Mouse (Mus musculus) megakaryocyte-erythroid progenitor cell, adult 5-6 weeks (primary cell): ENCODE data around the gene Tspyl2. TPM values are rescaled to one million over a fixed set of nuclear protein-coding genes. Genes with fewer than 3 reads are reported as not detected.
"Not testable (repeated sequence)": the region's sequence is repeated elsewhere in the genome, so short reads cannot be mapped to it uniquely, and the experiment has no call there.

Experiments
- ATAC-seq: replicated peaks from 2 replicates; pipeline ENCODE4 v1.8.0; 2016; ENCODE audit warnings: mild to moderate bottlenecking, inconsistent platforms; ENCODE audit not compliant: severe bottlenecking, poor library complexity, low FRiP score, low TSS enrichment
- total RNA-seq, 2 experiments: library from RNA; stranded (forward) in 1 of 2; stranded (reverse) in 1 of 2; fragments of 200-1000, 215-1000 nt in 1 of 2; fragments of >200 nt in 1 of 2; fragmentation: Nextera tagmentation in 1 of 2; gene quantifications; 2 replicates each; pipeline ENCODE4 v1.2.3; 2014 to 2017

Gene Tspyl2
- total RNA-seq (2014; fragmentation: Nextera tagmentation) (8.2 and 9.3 TPM in 2 replicates), total RNA-seq (2017) (14.0 and 33.9 TPM in 2 replicates)

DNA sequence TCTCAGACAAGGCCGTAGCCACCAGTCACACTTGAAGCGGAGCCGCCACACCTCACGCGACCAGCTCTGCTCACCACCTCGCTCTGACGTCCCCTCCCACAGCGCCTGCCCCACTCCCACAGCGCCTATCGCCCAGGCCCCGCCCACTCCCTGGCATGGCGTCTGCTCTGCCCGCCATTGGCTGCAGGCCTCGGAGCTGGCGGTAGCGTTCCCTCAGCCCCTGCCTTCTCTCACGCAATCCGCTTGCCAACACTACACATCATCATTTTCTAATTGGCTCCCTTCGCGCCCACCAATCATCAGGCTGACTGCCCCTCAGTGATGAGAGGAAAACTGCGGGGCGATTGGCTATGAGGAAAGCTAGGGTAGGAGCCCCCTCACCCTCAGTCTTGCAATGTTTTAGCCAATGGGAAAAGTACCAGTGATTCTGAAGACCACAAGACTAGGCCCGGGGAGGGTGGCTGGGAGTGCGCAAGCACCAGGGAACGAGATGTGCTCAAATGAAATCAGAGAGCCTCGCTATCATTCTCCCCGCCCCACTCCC is at the start of gene Tspyl2:
TSS of gene Tspyl2 (minus strand) at position 68 of the 544 bp plus-strand sequence.
- ATAC-seq, result peak; percentile 99

DNA sequence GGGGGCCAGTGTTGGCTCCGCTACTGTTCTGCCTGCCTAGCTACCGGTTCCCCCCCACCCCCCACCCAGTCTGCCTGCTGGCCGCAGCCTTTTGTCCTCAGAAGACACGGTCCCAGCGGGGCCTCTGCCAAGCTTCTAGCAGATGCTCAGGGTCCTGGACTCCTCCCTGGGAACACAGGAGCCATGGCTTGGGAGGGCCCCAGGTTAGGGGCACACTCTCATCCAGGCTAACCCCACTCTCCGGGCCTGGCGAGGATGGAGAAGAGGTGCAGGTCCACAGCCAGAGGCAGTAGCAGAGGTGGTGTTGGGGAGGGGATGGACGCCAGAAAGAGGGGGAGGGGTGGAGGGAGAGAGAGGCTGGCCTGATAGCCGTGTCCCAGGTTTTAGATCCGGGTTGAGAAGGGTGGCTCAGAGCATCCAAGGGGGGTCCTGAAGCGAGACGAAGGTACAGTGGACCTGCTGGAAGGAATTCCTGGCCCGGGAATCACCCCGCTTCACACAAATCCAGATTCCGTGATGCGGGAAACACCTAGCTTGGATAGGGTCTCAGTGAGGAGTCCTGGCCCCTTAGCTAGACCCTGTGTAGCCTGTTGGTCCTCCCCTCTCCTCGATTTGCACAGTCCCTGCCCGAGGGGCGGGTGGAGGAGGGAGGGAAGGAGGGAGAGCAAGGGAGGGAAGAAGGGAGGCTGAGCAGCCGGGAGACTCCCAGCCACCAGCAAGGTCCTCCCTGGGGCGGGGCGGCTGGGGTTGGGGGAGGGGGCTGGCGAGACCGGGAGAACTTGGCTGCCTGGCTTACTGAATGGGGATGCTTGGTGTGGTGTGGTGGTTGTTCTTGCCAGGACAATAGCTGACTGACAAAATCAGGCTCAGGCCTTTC is 26.4 kb upstream of the Tspyl2 start, which contains the start of gene Gpr173:
TSS of gene Gpr173 (minus strand) at position 308 of the 877 bp plus-strand sequence.
- ATAC-seq, result no peak

DNA sequence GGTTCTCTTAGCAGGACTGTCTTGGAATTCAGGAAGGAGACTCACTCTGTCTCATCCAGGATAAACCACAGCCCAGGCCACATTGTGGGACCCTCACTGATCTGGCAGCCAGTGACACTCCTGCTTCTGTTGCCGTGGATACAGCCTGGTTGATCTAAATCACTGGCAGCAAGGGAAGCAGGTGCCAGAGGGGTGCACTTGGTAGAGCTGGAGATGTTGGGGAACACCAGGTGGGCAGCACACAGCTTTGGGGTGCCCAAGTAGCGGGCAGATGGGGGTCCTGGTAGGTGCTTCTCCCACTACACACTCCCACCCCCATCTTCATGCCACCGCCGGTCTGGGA is 25.8 kb upstream of the Tspyl2 start:
- ATAC-seq, result no peak

DNA sequence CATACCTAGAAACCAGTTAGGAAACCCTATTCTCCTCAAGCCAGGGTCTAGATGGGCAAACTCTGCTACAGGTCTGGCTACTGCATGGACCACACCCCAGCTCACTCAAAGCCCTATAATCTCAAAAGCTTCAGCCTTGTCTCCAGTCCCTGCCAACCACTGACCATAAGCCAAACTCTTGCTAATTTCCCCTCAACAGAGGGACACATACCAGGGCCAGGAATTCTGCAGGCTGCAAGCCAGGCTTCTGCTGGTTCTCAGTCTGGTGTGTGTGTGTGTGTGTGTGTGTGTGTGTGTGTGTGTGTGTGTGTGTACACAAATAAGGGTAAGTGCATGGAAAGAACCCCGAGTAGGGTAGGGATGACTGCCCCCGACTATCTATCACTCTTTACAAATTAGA is 24.2 kb upstream of the Tspyl2 start:
- ATAC-seq, result no peak

DNA sequence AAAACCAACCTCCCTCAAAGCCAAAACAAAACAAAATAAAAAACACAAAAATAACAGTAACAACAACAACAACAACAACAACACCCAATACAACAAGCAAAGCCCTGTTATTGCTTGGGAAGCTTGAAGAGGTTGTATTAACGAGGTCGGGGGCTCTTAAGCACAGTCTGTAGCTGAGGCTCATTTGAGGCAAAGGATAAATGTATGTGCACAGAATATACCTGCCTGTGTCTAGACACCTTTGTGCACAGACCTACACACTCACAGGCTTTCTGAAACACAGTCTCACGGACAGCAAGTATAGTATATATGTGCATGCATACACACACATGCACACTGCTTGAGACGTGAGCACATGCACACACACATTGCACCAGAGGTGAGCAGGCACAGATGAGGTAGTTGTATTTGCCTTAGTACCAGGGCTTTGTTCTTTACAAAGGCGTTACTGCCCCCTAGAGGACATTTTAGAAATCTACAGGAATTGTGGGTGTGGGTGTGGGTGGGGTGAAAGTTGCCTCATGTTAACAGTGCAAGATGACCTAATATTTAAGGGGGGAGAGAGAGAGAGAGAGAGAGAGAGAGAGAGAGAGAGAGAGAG is 10.4 kb upstream of the Tspyl2 start:
- peak; percentile 90 for ATAC-seq

DNA sequence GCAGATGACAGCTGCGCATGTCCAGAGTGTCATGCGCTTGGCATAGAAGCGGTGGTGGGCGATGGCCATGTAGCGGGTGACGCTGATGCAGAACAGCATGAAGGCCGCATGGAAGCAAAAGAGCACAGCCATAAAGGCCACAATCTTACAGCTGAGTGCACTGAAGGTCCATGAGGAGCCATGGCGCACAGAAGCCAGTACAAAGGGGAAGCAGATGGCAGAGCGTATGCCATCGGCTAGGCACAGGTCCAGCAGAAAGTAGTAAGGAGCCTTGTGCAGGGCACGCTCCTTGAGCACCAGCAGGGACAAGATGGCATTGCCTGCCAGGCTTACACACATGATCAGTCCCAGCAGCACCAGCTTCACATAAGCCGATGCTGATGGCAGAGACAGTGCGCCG is 4.8 kb upstream of the Tspyl2 start:
- ATAC-seq, result no peak

DNA sequence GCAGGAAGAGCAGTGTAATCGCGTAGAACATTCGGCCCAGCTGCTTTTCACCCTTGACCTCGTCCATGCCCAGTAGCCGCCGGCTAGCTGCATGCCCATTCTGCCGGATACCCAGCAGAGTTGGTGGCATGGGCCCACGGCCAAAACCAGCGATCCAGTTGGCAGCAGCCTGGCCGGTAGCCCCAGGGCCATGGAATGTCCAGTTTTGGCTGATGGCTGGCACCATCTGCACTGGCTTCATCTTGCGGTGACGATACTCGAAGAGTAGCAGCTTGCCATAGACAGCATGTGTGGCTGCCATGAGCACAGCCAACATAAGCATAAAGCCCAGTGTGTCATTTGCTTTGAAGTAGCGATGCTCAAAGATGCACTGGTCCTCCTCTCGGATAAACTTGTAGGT is 4.4 kb upstream of the Tspyl2 start:
- no peak for ATAC-seq

DNA sequence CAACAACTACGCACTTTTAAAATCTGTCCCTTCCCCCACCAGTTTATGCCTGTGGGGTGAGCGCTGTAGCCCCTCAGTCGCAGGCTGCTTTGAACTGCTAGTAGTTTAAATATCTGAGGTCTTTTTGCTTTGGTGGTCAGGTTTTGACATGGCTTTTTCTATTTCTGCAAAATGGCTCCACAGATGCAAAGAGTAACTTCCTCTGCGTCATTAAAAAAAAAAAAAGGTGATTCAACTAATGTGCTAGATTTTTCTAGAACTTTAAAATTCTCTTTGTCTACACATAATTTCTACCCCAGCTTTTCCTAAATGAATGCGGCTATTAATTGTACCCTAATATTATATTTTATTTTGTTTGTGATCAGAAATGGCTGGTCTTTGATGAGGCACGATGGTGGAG is 678 bp upstream of the Tspyl2 start:
- no peak for ATAC-seq

DNA sequence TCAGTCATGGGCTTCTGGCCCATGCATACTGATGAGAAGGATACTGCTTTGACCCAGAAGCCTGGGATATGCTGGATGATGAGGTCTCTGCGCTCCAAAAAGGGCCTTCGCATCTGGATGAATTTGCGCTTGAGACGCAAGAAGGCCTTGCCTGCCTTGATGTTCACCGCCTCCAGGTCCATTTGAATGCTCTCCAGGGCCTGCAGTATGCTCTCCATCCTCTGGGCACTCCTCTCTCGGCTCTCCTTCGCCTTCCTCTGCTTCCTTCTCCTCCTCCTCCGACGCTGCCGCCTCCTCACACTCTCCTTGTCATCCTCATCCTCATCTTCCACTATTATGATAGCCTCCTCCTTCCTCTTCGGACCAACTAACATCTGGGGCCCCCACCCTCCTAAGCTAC is 729 bp downstream of the Tspyl2 start:
- no peak for ATAC-seq

DNA sequence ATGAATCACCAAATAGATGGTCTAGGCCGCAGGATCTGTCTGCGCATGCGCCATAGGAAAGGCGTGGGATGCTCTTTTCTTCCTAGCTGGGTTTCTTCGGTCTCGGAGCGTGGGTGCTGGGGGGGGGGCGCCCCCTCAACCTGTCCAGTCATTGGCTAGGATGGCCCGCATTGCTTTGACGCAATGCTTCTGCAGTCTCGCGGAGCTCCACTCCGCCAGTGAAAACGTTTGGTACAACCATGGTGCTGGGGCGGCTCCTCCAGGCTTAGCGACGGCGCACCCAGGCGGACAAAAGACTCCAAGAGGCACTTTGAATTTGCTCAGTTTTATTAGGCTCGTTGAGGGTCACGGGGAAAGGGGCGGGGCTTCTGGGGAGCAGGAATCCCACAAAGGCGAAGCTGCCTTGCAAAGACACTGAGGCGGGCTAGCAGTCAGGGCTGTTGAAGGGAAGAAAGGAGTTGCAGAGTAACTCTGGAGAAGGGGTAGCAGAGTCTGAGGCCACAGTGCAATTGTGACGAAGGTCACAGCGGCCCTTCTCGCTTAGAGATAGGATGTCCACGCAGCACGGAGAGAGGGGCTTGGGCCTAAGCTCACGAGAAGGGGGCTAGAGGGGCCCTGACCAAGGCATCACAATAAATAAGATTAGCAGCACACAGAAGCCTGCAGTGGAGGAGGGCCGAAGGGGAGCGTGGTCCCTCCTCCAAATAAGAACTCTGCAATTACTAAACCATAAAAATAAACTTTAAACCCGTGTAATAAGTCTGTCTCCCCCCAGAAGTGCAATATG is 5.5 kb downstream of the Tspyl2 start:
- ATAC-seq, result peak; percentile 100

DNA sequence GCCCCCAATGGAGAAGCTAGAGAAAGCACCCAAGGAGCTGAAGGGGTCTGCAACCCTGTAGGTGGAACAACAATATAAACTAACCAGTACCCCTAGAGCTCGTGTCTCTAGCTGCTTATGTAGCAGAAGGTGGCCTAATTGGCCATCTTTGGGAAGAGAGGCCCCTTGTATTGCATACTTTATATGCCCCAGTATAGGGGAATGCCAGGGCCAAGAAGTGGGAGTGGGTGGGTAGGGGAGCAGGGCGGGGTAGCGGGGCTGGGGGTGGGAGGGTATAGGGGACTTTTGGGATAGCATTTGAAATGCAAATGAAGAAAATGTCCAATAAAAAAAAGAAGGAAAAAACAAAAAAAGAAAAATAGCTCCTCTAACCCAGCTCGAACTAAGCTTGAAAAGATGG is 6.1 kb downstream of the Tspyl2 start:
- not testable (repeated sequence) for ATAC-seq

DNA sequence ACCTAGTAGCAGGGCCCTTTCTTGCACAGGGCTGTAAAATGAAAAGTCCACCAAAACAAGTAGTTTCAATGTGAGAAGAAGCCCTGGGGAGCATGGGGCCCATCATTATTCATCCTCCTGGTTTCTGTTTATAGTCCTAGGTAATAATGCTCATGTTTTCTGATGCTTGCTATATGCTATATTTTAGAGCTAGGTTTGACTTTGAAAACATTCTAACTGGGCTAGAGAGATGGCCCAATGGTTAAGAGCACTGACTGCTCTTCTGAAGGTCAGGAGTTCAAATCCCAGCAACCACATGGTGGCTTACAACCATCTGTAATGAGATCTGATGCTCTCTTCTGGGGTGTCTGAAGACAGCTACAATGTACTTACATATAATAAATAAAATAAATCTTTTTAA is 12.8 kb downstream of the Tspyl2 start:
- ATAC-seq, result not testable (repeated sequence)

DNA sequence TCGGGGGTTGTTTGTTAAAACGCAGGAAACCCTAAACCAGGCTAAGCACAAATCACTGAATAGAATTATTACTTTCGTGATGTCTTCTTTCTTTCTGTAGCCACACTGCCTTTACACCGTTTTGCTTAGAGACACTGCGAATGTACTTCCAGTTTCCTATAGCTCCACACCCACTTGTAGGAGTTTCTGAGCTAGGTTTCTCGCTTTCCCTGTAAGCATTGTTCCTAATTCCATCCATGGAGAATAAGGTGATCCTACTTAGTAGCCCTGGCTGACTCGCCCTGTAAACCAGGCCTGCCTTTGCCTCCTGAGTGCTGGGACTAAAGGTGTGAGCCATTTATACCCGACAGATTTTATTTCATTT is 14.6 kb downstream of the Tspyl2 start:
- ATAC-seq, result no peak; the same call in 1 of the 2 replicates

DNA sequence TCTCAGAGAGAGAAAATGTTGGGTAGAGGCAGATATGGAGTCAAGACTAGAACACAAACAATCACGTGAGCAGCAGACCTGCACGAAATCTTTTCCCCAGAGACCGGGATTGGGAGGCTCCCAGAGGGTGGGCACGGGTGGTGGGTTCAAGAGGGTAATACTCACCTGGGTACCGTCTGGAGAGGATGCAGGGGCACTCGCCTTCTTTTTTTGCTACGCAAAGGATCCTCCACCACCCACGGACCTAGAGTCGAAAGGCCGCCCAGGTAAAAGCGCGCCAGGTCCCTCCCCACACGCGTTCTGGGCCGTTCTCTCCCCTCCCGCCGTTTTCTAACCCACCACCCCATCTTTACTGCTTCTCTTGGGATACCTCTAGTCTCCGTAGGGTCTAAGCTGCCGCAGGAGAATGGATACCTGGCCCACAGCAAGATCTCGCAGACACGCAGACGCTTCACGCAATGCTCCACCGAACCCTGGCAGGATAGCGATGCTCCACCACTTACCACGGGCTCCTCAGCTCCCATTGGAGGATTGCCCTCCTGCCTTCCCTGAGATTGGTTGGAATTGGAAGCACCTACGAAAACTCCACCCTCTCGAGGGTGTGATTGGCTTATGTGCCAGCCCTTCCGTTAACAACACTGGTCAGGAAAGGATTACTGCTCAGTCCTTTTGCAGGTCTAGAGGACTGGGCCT is 15.1 kb downstream of the Tspyl2 start, which contains the start of gene Kantr:
TSS of gene Kantr (minus strand) at position 500 of the 693 bp plus-strand sequence.
- ATAC-seq, result peak; percentile 100

DNA sequence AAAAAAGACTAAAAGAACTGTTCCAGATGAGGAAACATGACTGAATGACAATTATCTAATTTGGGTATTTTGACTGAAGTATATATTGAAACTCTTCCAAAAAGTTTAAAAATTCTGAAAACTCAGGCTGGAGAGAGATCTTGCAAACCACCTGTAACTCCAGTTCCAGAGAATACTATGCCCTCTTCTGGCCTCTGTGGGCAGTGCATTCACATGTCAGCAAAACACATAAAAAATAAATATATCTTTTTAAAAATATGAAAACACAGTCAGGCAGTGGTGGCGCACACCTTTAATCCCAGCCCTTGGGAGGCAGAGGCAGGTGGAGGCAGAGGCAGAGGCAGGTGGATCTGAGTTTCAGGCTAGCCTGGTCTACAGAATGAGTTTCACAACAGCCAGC is 18.6 kb downstream of the Tspyl2 start:
- no peak for ATAC-seq

DNA sequence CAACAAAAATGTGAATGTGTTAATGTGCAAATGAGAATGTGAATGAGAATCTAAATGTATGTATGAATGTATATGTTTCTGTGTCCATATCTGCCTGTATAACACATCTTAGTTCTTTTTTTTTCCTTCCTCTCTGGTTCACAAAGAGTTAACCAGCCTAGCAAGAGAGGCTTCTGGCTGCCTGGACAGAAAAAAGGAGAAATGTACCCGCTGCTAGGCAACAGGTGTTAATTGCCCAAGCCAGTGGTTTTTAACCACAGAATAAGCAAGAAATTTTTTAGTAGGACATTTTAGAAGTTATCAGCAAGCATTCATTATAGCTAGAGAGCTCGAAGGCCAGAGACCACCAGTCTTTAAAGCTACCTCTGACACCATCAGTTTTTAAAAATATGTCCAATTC is 19.4 kb downstream of the Tspyl2 start:
- ATAC-seq, result no peak

DNA sequence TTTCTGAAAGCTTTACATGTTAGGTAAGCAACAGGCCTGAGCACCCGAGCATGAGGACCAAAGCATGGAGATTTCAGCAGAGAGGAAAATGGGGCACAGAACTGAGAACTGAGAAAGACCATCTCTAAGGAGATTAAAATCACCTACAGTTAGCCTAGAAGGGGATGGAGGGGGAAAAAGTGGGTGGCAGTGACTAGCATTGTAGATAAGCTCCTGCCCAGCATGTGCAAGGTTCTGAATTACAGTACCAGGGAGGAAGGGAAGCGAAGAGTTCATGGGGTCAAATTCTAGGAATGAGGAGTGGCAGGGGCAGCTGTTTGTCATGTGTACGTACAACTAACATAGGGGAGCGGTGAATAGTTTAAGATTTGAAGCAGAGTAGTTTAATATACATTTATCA is 21.7 kb downstream of the Tspyl2 start:
- ATAC-seq, result no peak; the same call in 1 of the 2 replicates

DNA sequence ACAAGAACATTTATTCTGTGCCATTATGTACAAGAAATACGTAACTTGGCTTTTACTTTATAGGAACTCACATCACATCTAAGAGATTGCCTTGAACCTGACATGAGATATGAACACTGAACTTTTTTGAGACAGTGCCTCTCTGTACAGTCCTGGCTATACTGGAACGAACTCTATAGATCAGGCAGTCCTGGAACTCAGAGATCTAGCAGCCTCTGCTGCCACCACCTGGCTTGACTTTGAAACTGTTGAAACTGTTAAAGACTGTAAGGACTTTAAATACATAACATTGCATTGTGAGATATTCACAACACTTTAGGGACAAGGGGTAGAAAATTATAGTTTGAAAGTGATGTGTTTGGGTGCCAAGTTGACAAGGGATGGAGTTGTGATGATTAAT is 34.3 kb downstream of the Tspyl2 start:
- peak; percentile 79 for ATAC-seq

DNA sequence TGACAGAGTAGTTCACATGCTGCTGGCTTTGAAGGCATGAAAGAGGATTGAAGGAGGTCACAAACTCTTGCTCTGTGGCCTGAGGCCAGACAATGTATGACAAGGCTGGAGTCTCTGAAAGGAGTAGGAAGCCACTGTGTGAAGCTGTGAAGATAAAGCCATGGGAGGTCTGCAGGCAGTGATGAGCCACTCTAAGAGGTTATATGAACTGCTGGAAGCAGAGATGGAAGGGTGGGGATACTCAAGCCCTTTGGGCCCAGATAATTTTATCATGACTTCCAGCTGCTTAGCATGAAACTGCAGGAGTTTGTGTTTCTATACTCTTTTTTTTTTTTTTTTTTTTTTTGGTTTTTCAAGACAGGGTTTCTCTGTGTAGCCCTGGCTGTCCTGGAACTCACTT is 34.9 kb downstream of the Tspyl2 start:
- peak; percentile 100 for ATAC-seq
